Mouse (Mus musculus) forebrain, embryonic 16.5 days (tissue): ENCODE data around the gene Gdf11. TPM values are rescaled to one million over a fixed set of nuclear protein-coding genes. Genes with fewer than 3 reads are reported as not detected.

Experiments
- ATAC-seq: fragments of 200-750 bp; cut with Nextera tagmentation; 2 replicates; pipeline ENCODE4 v1.8.0; 2017; ENCODE audit warnings: mild to moderate bottlenecking, moderate library complexity
- H3K27ac ChIP-seq: fragments of 300-500 bp; sonication (generic); 2 replicates; pipeline ENCODE4 v1.5.1; 2014; ENCODE audit warnings: low read length, control low read depth
- H3K27me3 ChIP-seq: fragments of 300-500 bp; sonication (generic); replicated peaks from 2 replicates; pipeline ENCODE4 v1.6.1; 2014; ENCODE audit warnings: low read length; ENCODE audit not compliant: control insufficient read depth, insufficient read depth
- H3K36me3 ChIP-seq: fragments of 300-500 bp; sonication (generic); 2 replicates; pipeline ENCODE4 v1.6.1; 2014; ENCODE audit not compliant: control insufficient read depth, insufficient read depth
- H3K4me1 ChIP-seq: fragments of 300-500 bp; sonication (generic); replicated peaks from 2 replicates; pipeline ENCODE4 v1.6.1; 2014; ENCODE audit warnings: low read length; ENCODE audit not compliant: control insufficient read depth, insufficient read depth
- H3K4me2 ChIP-seq: fragments of 300-500 bp; sonication (generic); 2 replicates; pipeline ENCODE4 v1.6.1; 2014; ENCODE audit warnings: mild to moderate bottlenecking, low read length, control low read depth
- H3K4me3 ChIP-seq: fragments of 300-500 bp; sonication (generic); replicated peaks from 2 replicates; pipeline ENCODE4 v1.5.1; 2014; ENCODE audit warnings: mild to moderate bottlenecking, low read length, control low read depth
- H3K9ac ChIP-seq: fragments of 300-500 bp; sonication (generic); replicated peaks from 2 replicates; pipeline ENCODE4 v1.6.1; 2014; ENCODE audit warnings: low read depth, low read length, control low read depth
- H3K9me3 ChIP-seq: fragments of 300-500 bp; sonication (generic); 2 replicates; pipeline ENCODE4 v1.6.1; 2016; ENCODE audit warnings: low read length; ENCODE audit not compliant: control insufficient read depth
- WGBS: fragments of 180-500 bp; shearing (Covaris S2); extraction: QIAGEN DNeasy Blood & Tissue Kit; methylation state at CpG from one replicate; pipeline ENCODE4 v1.1.7; 2014; 5-methylcytosine and 5-hydroxymethylcytosine counted together
- polyA plus RNA-seq: library from polyadenylated mRNA; unstranded; fragments of >200 nt; fragmentation: Nextera tagmentation; extraction: Ambion mirVana; gene quantifications from 2 replicates; pipeline ENCODE4 v1.2.1, GENCODE M21; 2015

Gdf11 gene
- polyA plus RNA-seq, 1 experiment from 2014 or later, result 7.0 TPM

- 77% methylated on average over 4 of the region's 4 CpGs for WGBS
- H3K9ac ChIP-seq, result no peak overlapping the region
- H3K4me1 ChIP-seq, result peaks cover 15% of the 10 kb centered on the region
- H3K27me3 ChIP-seq, result no peaks in the 10 kb centered on the region
- no peak for ATAC-seq
- no peak overlapping the region for H3K27ac ChIP-seq
- no peak overlapping the region for H3K4me3 ChIP-seq
- no peaks in the 10 kb centered on the region for H3K36me3 ChIP-seq
- no peaks in the 10 kb centered on the region for H3K9me3 ChIP-seq
- no peak overlapping the region for H3K4me2 ChIP-seq
Observed at GRCm38 (mm10) chr10:128912268-128912667, 20.8 kb upstream of the Gdf11 start.

DNA sequence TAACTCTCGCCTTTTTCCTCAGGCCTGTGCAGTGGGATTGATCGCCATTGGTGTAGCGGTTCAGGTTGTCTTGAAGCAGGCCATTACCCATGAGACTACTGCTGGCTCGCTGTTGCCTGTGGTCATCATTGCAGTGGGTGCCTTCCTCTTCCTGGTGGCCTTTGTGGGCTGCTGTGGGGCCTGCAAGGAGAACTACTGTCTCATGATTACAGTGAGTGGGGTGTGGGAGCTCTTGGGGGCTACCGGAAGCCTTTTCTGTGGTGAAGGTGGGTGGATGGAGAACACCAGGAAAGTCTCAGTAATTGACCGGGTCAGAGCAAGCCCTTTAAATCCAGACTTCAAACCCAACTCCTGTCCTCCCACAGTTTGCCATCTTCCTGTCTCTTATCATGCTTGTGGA lies 19.9 kb upstream of the Gdf11 start:
- no peak overlapping the region for H3K4me3 ChIP-seq
- H3K9ac ChIP-seq, result no peak overlapping the region
- no peaks in the 10 kb centered on the region for H3K36me3 ChIP-seq
- H3K27ac ChIP-seq, result no peak overlapping the region
- 92% methylated on average over 6 of the region's 6 CpGs for WGBS
- H3K27me3 ChIP-seq, result no peaks in the 10 kb centered on the region
- ATAC-seq, result no peak
- H3K9me3 ChIP-seq, result no peaks in the 10 kb centered on the region
- no peak overlapping the region for H3K4me2 ChIP-seq
- H3K4me1 ChIP-seq, result peaks cover 15% of the 10 kb centered on the region

DNA sequence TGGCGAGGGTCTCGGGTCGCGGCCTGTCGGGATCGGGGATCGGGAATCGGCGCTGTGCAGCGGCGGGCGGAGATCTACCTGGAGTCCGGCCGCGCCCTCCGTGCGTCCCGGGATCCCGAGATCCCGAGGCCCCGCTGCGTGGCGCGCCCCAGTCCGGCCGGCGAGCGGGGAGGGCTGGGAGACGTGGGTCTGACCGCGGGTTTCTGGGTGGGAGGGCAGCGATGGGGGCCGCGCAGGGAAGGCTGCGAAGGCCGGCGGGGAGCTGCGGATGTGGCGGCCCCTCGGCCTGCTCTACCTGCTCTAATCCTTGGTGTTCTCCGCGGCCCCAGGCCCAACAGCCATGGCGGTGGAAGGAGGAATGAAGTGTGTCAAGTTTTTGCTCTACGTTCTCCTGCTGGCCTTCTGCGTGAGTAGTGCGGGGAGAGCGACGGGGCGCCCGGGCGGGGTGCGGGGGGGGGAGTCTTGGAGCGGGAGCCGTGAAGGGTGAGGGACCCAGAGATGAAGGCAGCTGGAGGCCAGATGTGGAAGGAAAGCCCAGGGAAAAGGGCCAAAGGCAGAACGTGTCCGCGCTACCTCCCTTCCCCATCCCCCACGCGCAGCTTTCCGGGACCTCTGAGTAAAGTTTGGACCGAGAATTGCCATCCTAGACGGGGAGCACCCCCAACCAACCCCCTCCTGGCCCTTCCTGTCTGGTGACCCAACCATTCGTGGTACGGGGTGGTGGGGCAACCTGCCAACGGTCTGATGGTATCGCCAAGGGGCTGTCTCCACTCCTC lies 18.7 kb upstream of the Gdf11 start:
- Histone ChIP-seq H3K27ac (peak overlapping the region; percentile 28; the same call in 1 of the 2 replicates), H3K4me1 (peaks cover 15% of the 10 kb centered on the region), H3K9ac (peak overlapping the region; percentile 84), H3K4me3 (peak overlapping the region; percentile 75), H3K27me3 (no peaks in the 10 kb centered on the region), H3K9me3 (no peaks in the 10 kb centered on the region), H3K36me3 (no peaks in the 10 kb centered on the region), H3K4me2 (peak overlapping the region; percentile 78)
- WGBS, result 1% methylated on average over 60 of the region's 66 CpGs
- ATAC-seq, result peak; percentile 25

DNA sequence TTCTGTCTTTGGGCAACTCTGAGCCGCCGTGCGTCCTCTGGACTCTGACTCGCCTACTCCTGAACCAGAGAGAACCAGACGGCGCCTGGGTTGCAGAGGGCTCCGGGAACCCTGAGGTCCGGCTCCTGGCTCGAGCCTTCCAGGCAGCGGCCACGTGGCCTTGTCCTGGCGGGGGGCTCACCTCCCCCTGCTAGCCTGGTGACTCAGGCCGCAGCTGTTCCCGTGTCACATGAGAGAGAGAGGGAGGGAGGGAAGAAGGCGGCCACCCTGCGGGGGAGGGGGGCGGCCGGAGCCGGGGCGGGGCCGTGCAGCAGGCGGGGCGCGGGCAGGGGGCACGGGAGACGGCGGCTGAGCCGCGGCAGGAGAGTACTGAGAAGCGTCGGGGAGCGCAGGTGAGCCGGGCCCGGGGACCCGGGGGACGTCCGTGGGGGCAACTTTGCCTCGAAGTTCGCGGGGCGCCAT lies 18.1 kb upstream of the Gdf11 start:
- peaks cover 15% of the 10 kb centered on the region for H3K4me1 ChIP-seq
- H3K4me2 ChIP-seq, result peak overlapping the region; percentile 78
- WGBS, result under 1% methylated on average over 39 of the region's 41 CpGs
- no peaks in the 10 kb centered on the region for H3K27me3 ChIP-seq
- no peaks in the 10 kb centered on the region for H3K9me3 ChIP-seq
- peak overlapping the region; percentile 75 for H3K4me3 ChIP-seq
- H3K36me3 ChIP-seq, result no peaks in the 10 kb centered on the region
- H3K27ac ChIP-seq, result peak overlapping the region; percentile 28; the same call in 1 of the 2 replicates
- peak overlapping the region; percentile 84 for H3K9ac ChIP-seq
- peak; percentile 60 for ATAC-seq

GRCm38 (mm10) chr10:128908778-128909448 lies 17.4 kb upstream of the Gdf11 start:
- peak overlapping the region; percentile 75 for H3K4me3 ChIP-seq
- no peaks in the 10 kb centered on the region for H3K27me3 ChIP-seq
- peak overlapping the region; percentile 84 for H3K9ac ChIP-seq
- 61% methylated on average over 13 of the region's 13 CpGs for WGBS
- H3K27ac ChIP-seq, result no peak overlapping the region
- H3K36me3 ChIP-seq, result no peaks in the 10 kb centered on the region
- peaks cover 15% of the 10 kb centered on the region for H3K4me1 ChIP-seq
- peak overlapping the region; percentile 78 for H3K4me2 ChIP-seq
- ATAC-seq, result no peak; the same call in 1 of the 2 replicates
- no peaks in the 10 kb centered on the region for H3K9me3 ChIP-seq

GRCm38 (mm10) chr10:128904812-128905211 lies 13.3 kb upstream of the Gdf11 start:
- peaks cover 8% of the 10 kb centered on the region for H3K4me1 ChIP-seq
- H3K4me2 ChIP-seq, result no peak overlapping the region
- no peak overlapping the region for H3K9ac ChIP-seq
- no peaks in the 10 kb centered on the region for H3K9me3 ChIP-seq
- no peaks in the 10 kb centered on the region for H3K27me3 ChIP-seq
- no peaks in the 10 kb centered on the region for H3K36me3 ChIP-seq
- no peak overlapping the region for H3K27ac ChIP-seq
- 77% methylated on average over 5 of the region's 5 CpGs for WGBS
- ATAC-seq, result no peak
- no peak overlapping the region for H3K4me3 ChIP-seq

- no peak for ATAC-seq
- H3K4me2 ChIP-seq, result no peak overlapping the region
- no peak overlapping the region for H3K9ac ChIP-seq
- H3K4me3 ChIP-seq, result no peak overlapping the region
- 0 out of 2 replicates have a peak, but pooled peaks cover 3% of the 10 kb centered on the region for H3K4me1 ChIP-seq
- no peaks in the 10 kb centered on the region for H3K27me3 ChIP-seq
- 80% methylated on average over 3 of the region's 3 CpGs for WGBS
- H3K27ac ChIP-seq, result no peak overlapping the region
- no peaks in the 10 kb centered on the region for H3K36me3 ChIP-seq
- no peaks in the 10 kb centered on the region for H3K9me3 ChIP-seq
Observed at GRCm38 (mm10) chr10:128902409-128902988, 11.0 kb upstream of the Gdf11 start.

DNA sequence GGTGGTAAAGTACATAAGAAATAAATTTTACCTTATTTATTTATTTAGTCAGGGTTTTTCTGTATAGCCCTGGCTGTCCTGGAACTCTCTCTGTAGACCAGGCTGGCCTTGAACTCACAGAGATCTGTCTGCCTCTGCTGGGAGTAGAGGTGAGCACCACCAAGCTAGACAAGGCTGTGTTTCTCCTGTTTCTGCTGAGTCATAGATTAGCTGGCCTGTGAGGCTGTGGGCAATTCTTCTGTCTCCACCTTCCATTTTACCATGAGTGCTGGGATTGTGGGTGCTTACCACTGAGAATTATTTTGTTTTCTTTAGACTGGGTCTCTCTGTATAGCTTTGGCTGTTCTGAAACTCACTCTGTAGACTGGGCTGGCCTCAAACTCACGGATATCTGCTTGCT lies 9.9 kb upstream of the Gdf11 start:
- H3K27me3 ChIP-seq, result peaks cover under 1% of the 10 kb centered on the region; the same call in 1 of the 2 replicates
- no peak overlapping the region for H3K9ac ChIP-seq
- WGBS, result 76% methylated on average over 1 of the region's 1 CpGs
- no peaks in the 10 kb centered on the region for H3K36me3 ChIP-seq
- no peaks in the 10 kb centered on the region for H3K9me3 ChIP-seq
- peaks cover 11% of the 10 kb centered on the region for H3K4me1 ChIP-seq
- H3K4me2 ChIP-seq, result no peak overlapping the region
- H3K27ac ChIP-seq, result no peak overlapping the region
- no peak overlapping the region for H3K4me3 ChIP-seq
- ATAC-seq, result no peak

DNA sequence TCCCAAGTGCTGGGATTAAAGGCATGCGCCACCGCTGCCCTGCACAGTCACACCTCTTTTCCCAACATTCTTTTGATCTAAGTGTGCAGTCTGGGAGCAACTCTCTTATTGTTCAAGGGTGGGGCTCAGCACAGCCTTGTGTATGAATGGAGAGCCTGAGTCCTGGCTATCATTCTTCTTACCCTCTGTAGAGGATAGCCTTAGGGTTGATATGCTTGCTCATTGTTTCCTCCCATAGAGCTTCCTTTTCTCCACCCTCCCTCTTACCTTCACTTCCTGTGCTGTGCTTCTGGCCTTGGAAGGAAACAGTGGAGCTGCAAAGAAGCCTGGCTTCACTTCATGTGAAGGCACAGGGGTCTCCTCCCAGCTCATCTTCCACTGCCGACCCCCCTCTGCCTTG lies 9.2 kb upstream of the Gdf11 start, which contains the start of gene Cd63:
Gene Cd63 (plus strand): TSS at position 292 of the 400 bp plus-strand sequence.
- Histone ChIP-seq H3K36me3 (no peaks in the 10 kb centered on the region), H3K4me2 (no peak within 1 kb of the TSS), H3K4me1 (peaks cover 19% of the 10 kb centered on the region), H3K27me3 (peaks cover 3% of the 10 kb centered on the region), H3K27ac (no peak within 1 kb of the TSS), H3K9ac (no peak within 1 kb of the TSS), H3K4me3 (no peak within 1 kb of the TSS), H3K9me3 (no peaks in the 10 kb centered on the region)
- no peak for ATAC-seq
- WGBS, result 77% methylated on average over 3 of the region's 3 CpGs
